Mouse (Mus musculus): ENCODE results near the gene Pnpo.

The Pnpo gene

GRCm38 (mm10) chr11:96943746-96944304, at the start of gene Pnpo:
Gene Pnpo, minus strand, starts transcription at chr11:96943986.
- peak; percentile 85 to 94 for DNase-seq (ENCODE audit: low spot score in 2 of 2)

DNA sequence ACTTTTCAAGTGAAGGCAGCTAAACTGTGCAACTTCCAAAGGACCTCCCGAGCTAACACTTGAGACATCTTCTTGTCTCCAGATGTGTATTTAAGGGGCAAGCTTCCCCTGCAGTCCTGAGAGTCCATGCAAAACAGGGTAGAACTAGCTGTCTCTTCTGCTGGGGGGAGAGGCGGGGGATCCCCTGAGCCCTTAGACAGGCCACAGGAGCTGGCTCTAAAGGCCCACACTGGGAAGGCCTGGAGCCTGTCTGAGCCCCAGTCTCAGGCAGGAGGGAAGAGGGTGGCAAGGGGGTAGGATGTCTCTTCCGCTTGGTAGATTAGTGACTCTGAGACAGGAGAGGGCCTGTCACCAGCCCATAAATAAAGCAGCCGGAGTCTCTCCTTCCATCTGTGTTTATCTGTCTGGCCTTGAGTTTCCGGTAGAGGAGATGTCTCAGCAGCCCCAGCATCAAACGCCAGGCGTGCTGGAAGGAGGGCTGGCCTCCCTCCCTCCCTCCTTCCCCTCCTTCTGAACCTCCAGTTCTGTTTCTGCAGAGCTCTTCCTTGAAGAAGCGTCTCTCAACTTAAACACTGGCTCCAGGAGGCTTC, 49.0 kb upstream of the Pnpo start:
- no peak for DNase-seq (ENCODE audit: low spot score in 2 of 2)

DNA sequence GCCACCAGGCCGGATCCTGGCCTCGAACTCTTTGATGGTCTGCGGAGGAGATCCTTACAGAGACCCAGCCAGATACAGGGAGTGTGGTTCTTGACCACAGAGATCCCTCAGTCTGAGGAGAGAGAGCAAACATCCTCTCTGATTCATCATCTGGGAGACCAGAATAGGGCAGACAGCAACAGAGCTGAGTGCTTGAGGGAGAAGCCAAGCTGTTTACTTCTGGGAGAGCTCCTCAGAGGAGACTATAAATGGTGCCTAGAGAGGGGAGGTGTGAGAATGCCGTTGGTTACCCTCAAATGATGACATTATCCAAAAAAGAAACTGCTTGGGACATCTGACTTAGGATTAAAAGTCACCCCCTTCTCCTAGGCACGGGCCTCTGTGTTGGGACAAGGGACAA, 47.7 kb upstream of the Pnpo start:
- DNase-seq (ENCODE audit: low spot score in 2 of 2): no peak

GRCm38 (mm10) chr11:96987873-96988655, 44.3 kb upstream of the Pnpo start:
- no peak for DNase-seq (ENCODE audit: low spot score in 2 of 2)

GRCm38 (mm10) chr11:96986463-96986862, 42.7 kb upstream of the Pnpo start:
- no peak for DNase-seq (ENCODE audit: low spot score in 2 of 2)

DNA sequence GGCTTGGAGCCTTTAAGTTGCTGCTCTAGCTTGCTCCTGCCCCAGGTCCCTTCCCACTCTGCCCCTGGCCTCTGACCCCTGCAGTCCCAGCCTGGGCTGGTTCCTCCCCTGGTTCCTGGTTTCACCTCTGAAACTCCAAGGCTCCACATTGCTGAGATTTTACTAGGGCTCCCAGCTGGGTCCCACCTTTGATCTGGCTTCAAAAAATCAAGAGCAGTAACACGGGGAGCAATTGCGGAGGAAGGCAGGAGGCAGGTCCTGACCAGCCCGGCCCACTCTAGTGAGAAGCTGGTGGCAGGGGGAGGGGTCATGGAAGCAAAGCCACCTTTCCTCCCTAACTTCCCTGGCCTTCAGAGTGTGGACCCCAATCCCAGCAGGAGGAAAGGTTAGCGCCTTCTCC, 41.1 kb upstream of the Pnpo start:
- DNase-seq (ENCODE audit: low spot score in 2 of 2): no peak

DNA sequence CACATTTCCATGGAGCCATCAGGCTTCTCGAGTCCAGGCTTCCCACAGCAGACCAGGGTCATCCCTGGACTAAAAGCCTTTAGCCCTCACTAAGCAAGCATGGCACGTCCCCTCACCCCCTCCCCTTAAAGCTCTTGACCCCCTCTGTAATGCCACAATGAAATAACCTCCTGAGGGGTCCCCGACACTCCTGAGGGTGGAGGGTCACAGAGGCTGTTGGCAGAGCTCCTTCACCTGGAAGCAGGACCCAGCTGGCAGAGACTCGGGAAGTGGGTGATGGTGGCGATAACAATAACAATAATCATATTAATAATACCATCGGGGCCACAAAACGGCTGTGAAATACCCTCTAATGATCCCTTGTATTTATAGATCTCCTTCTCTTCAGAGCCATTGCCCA, 39.1 kb upstream of the Pnpo start, which contains the start of gene Sp2:
Sp2 (minus strand) TSS at position 101 of the 400 bp plus-strand sequence.
- no peak for DNase-seq (ENCODE audit: low spot score in 2 of 2)

- peak; percentile 52 to 71 for DNase-seq (ENCODE audit: low spot score in 2 of 2)
Measured at GRCm38 (mm10) chr11:96982355-96982754, 38.6 kb upstream of the Pnpo start.

GRCm38 (mm10) chr11:96981461-96981860, 37.7 kb upstream of the Pnpo start:
- DNase-seq (ENCODE audit: low spot score in 2 of 2): no peak

GRCm38 (mm10) chr11:96980021-96980420, 36.2 kb upstream of the Pnpo start:
- no peak for DNase-seq (ENCODE audit: low spot score in 2 of 2)

- no peak for DNase-seq (ENCODE audit: low spot score in 2 of 2)
Measured at GRCm38 (mm10) chr11:96979329-96979728, 35.5 kb upstream of the Pnpo start.

DNA sequence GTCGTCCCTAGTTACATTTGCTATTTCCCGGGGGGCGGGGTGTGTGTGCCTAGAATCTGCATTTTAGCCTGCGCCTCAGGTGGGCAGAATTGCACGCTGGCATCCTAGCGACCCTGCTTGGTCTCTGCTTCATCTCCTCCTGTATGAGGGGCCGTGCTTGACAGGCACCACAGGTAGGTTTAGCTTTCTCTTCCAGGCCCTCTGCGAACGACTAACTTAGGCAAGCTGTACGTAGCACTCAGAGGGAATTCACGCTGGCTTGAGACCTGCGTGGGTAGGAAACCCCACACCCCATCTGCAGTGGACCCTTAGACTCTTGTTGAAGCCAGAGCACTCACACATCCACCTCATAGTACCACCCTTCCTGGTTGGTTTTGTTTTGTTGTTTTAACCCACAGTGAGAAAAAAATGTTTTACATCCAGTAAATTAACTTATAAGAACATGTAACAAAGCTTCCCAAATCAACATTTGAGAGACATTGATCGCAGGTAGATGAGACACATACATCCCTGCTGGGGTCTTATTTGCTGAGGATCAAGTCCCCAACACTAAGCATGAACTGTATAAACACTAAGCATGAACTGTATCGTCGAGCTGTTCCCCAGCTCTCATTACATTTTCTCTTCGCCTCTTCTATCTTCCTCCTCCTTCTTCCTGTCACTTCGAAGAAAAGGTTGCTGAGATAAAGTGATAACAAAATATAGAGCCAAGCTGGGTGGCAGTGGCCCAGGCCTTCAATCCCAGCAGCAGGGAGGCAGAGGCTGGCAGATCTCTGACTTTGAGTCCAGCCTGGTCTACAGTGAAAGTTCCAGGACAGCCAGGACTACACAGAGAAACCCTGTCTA, 34.8 kb upstream of the Pnpo start:
- no peak for DNase-seq (ENCODE audit: low spot score in 2 of 2)

GRCm38 (mm10) chr11:96977606-96978400, 34.0 kb upstream of the Pnpo start:
- DNase-seq (ENCODE audit: low spot score in 2 of 2): peak; percentile 99 to 100

GRCm38 (mm10) chr11:96976911-96977591, 33.3 kb upstream of the Pnpo start:
- peak; percentile 61 to 65 for DNase-seq (ENCODE audit: low spot score in 2 of 2)

DNA sequence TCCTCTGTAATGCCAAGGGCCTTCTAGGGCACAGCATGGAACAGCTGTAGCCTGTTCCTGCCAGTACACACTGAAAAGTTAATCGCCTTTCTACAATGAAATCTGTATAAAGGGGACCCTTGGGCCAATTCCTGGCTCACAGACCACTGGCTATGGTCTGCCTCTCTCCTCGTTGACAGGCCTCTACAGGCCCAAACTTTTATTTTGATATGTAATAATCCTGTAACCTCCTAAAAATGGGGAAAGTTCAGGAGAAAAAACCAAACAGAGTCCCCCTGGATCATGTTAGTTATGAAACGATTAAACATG, 32.5 kb upstream of the Pnpo start:
- DNase-seq (ENCODE audit: low spot score in 2 of 2): no peak

DNA sequence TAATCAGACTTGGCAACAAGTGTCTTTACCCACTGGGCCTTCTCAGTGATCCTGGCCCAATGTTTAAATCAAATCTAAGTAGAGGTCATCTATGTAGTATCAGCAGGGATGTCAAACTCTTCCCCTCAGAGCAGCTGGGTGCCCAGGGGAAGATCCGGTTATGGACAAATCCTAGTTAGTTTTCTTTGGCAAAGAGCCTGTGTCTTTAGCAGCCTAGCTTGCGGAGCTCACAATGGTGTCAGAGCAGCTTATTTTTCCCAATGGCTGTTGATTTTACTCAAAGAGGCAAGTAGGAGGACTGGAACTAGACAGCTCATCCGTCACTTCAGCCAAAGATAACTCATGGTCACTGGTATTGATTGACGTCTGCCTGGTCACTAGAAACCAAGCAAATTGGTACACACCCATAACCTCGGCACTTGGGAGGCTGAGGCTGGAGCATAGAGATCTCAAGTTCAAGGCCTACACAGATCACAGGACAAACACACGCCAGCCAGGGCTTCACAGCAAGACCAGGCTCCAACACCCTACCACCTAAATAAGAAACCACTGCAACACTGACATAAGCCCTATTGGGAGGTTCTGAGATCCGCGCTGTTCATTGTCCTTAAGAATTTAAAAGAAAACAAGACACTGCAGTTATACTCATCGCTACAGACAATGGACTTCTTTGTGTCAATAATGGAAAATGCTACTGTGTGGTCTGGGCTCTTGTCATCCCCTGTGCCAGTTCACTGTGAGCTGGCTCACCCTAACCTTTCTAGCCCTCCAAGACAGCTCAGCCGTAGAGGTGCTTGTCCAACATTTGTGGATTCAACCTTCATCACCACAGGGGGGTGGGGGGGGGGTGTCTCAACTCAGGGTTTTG, 32.0 kb upstream of the Pnpo start:
- no peak for DNase-seq (ENCODE audit: low spot score in 2 of 2)

DNA sequence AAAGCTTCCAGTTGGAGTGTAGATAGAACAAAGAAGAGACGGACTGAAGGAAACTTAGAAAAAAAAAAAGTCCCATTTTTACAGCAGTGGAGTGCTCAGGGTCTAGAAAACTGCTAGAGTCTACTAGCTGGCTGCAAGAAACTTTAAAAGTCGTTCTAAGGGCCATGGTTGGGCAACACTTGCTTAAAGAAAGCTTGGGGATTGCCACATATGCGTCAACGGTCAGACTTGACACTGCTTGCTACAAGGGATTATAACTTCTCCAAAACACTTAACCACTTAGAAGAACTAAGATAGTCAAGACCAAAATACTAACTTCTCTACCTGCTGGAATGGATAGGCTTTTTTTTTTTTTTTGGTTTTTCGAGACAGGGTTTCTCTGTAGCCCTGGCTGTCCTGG, 31.0 kb upstream of the Pnpo start:
- DNase-seq (ENCODE audit: low spot score in 2 of 2): no peak

- DNase-seq (ENCODE audit: low spot score in 2 of 2): no peak
Measured at GRCm38 (mm10) chr11:96973426-96973964, 29.7 kb upstream of the Pnpo start.

- no peak for DNase-seq (ENCODE audit: low spot score in 2 of 2)
Measured at GRCm38 (mm10) chr11:96972906-96973305, 29.1 kb upstream of the Pnpo start.

GRCm38 (mm10) chr11:96970341-96970740, 26.6 kb upstream of the Pnpo start:
- DNase-seq (ENCODE audit: low spot score in 2 of 2): no peak

Data from frontal cortex, postnatal 14 days (tissue).